Mouse (Mus musculus) embryo, embryonic 10 days (tissue): Measurements from ENCODE around the gene Ecd.
A peak's percentile ranks its signal among the peaks of the same experiment; 100 is the strongest.
"Not testable (repeated sequence)": the region's sequence is repeated elsewhere in the genome, so short reads cannot be mapped to it uniquely, and the experiment has no call there.

Experiments
- DNase-seq: peaks from one replicate; pipeline ENCODE4 v3.0.0-alpha.2; 2015; ENCODE audit warnings: low spot score

Gene Ecd

DNA sequence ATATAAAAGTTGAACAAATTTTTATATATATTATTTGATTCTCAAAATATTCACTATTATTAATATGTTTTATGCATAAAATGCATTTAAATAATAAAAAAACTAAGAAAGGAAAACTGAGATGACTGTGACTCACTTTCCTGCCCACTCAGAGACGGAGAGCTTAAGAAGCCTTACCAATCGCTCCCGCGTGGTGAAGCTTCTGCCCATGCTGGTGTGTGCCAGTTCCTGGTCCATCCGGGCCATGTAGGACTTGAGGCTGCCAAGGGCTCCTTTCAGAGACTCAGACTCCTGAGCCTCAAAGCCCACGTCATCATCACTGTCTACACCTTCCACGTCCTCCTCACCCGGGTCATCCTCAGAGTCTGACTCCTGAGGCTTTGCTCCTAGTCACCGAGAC, 23.7 kb downstream of the Ecd start:
- no peak for DNase-seq

DNA sequence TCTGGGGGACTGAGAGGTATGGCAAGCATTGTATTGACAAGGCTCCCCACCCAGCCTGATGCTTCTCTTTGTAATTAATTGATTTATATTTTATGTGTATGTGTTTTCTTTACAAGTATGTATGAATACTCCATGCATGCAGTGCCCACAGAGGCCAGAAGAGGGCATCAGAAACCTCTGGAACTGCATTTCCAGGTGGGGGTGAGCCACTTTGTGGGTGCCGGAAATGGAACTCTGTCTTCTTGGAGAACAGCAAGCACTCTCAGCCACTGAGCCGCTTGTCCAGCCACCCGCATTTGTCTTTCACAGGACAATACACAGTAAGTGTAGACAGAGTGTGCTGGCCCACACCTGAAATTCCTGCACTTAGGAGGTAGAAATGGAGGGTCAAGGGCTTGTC, 28.5 kb downstream of the Ecd start:
- peak; percentile 15 for DNase-seq

DNA sequence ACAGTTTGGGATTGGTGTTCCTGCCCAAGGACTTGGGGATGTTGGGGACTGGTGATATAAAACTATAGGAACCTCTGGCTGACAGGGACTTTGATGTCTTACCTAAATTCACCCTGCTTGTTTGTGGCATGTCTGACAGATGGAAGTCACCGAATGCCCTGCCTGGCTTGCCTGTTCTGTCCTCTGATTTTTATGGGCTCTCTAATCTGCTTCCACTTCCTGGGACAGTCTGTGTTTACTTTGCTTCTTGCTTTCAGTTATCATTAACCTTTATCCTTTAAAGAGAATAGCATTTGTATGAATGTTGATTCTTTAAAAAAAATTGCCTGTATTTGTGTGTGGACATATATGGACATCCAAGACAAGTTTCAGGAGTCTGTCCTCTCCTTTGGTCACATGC, 32.8 kb downstream of the Ecd start:
- no peak for DNase-seq

DNA sequence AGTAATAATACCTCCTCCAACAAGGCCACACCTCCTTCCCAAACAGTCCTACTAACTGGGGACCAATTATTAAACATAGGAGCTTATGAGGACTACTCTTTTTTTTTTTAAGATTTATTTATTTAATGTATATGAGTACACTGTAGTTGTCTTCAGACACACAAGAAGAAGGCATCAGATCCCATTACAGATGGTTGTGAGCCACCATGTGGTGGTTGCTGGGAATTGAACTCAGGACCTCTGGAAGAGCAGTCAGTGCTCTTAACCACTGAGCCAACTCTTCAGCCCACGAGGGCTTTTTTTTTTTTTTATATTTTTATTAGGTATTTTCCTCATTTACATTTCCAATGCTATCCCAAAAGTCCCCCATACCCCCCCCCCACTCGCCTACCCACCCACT, 42.8 kb downstream of the Ecd start:
- DNase-seq, result not testable (repeated sequence)

DNA sequence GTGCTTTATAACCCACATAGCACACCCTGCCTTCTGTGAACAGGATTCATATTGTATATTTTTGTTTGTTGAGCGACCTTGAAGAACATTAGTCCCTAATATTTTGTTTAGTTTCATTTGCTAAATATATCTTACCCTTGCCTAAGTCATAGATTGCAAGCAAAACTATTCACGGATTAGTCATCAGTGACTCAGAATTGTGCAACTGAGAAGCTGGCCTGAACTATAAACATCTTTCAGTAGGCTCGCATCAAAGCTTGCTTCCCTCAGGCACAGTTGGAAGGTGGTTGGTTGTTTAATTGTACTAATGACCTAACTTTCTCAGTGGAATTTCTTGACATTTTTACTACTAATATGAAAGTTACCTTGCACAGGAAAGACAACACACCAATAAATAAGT, 49.8 kb downstream of the Ecd start:
- DNase-seq, result no peak

DNA sequence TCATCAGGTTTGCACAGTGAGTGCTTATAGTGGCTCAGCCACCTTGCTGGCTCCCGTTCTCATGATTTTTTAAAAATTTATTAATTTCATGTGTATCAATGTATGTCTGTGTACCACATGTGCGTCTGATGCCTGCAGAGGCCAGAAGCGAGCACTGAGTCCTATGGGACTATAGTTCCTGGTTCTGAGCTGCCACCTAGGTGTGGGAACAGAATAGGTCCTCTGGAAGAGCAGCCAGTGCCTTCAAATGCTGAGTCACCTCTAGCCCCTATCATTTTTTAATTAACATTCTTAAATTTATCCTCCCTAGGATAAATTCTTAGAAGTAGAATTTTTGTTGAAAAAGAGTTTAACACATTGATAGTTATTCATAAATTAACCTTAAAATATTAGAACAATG, 50.3 kb downstream of the Ecd start:
- DNase-seq, result no peak

DNA sequence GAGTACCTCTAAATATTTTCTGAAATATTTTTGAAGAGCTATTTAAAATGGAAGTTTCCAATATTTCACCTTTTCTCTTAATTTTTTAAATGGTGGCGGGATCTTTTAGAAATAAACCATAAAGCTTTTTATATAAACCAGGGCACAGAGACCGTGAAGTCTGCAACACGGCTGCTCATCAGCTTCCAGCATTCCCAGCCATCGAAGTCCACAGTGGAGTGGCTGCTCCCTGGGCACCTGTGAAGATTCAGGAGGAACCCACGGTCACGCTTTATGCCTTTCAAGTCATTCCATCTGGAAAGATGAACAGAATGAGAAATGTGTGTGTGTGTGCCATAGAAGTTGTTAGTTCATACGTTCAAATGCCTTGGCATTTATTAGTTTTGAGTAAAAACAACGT, 53.0 kb downstream of the Ecd start:
- DNase-seq, result no peak

DNA sequence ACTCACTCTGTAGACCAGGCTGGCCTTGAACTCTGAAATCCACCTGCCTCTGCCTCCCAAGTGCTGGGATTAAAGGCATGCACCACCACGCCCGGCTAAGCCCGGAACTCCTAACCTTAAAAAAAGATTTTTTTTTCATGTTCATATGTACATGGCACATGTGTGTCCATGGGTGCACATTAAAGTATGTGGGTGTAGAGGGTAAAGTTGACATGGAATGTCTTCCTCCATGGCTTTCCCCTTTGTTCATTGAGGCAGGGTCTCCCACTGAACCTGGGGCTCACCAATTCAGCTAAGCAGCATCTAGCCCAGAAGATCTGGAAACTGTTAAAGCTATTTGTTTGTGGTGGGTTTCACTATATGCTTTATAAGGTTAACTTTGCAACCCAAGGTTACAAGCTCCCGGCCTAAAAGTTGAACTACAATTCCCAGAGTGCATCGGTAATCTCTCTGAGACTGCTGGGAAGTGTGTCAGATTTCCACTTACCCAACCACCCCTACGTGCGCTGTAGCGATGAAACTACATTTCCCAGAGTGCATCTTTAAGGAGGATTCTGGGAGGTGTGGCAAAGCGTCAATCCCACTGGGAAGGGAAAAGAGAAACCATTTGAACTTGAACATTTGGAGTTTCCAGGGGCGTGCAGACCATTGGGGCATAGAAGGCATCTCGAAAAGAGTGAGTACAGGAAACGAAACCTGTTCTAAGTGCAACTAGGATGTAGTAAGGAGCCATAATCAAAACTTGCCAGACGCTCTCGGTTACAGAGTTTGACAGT, 53.6 kb downstream of the Ecd start, which contains the start of gene Nudt13:
Gene Nudt13, plus strand, starts transcription at position 581 of the 776 bp plus-strand sequence.
- peak; percentile 98 for DNase-seq

DNA sequence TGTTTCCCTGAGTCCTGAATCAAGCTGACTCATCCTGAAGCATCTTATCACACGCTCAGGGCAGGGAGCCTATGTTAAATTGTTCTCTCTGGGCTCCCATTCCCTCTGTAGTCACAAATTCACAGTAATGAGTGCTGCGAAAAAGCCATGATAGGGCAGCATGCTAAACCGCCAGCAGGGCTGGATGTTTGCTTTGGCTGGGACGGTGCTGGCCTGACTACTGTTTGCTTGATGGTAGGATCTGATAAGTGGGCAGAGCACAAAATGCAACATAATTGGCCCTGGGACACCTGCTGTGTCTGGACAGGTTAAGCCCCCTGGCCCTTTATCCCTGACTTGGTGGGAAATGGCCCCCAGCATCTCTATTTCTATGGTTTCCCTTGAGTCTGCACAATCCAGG, 56.5 kb downstream of the Ecd start:
- DNase-seq, result no peak
